Mouse (Mus musculus) ovary, adult 10 weeks (tissue): Measurements from ENCODE around the gene Gm10972. TPM values are rescaled to one million over a fixed set of nuclear protein-coding genes. Genes with fewer than 3 reads are reported as not detected.

Experiments
- polyA plus RNA-seq: library from polyadenylated mRNA; stranded (reverse); fragments of 350-450 nt; fragmentation: Illumina TruSeq; extraction: RNeasy Lipid Tissue Mini Kit (QIAGEN cat#74804); gene quantifications from one replicate; pipeline ENCODE4 v1.2.3, GENCODE M21; 2014

Gene Gm10972
- not detected for polyA plus RNA-seq

DNA sequence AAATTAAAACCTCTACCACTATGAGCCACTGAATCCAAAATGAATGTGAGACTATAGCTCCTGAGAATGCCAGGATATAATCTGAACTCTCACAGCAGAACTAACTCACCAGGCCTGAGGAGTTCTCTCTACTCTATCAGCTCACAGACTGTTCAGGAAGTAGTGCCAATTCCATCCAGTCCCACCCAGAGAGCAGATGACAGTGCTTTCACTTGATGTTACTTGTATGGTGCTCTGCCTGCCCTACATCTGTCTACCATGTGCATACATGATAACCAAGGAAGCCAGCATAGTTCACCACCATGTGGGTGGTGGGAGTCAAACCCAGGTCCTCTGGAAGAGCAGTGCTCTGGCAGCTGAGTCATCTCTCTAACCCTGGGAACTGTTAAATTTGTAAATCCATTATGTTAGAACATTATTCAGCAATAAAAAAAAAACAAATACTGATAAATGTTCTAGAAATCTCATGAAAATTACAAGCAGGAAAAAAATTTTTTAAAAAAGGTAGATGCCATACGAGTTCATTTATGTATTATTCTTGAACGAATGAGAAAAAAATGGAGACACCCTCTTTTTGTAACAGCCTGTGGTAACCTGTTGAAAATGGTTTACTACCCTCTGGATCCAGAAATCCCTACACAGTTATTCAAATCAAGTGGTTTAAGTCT, at the start of gene Gm10972:
Gene Gm10972 (plus strand): TSS at position 618 of the 668 bp plus-strand sequence.

GRCm38 (mm10) chr3:94658740-94659095, 15.8 kb downstream of the Gm10972 start, which contains the start of gene Tuft1:
Gene Tuft1 (minus strand): TSS chr3:94658872.

Other genes with a start within 250 kb of the Gm10972 start
- gene Lingo4, start 244.6 kb upstream of the Gm10972 start, polyA plus RNA-seq: not detected
- gene Tdrkh, start 229.8 kb upstream of the Gm10972 start, polyA plus RNA-seq: 8.3 TPM
- 34.6 TPM for gene Mrpl9, start 199.8 kb upstream of the Gm10972 start, polyA plus RNA-seq
- gene Oaz3, start 199.2 kb upstream of the Gm10972 start, polyA plus RNA-seq: not detected
- not detected for gene Celf3, start 164.8 kb upstream of the Gm10972 start, polyA plus RNA-seq
- 9.5 TPM for gene Riiad1, start 162.8 kb upstream of the Gm10972 start, polyA plus RNA-seq
- gene Snx27, start 60.4 kb upstream of the Gm10972 start, polyA plus RNA-seq: 69.9 TPM
- 1.9 TPM for gene Tuft1, start 15.8 kb downstream of the Gm10972 start, polyA plus RNA-seq
- not detected for gene Selenbp2, start 50.4 kb downstream of the Gm10972 start, polyA plus RNA-seq
- gene Cgn, start 143.4 kb downstream of the Gm10972 start, polyA plus RNA-seq: 3.2 TPM
- 31.5 TPM for gene Pogz, start 194.5 kb downstream of the Gm10972 start, polyA plus RNA-seq
- 49.3 TPM for gene Psmb4, start 243.8 kb downstream of the Gm10972 start, polyA plus RNA-seq